In genomic region chr16:88112551-88113138, GRCm38 (mm10) we compare ENCODE assay signal across 10 mouse cellular contexts.
A peak's percentile ranks its signal among the peaks of the same experiment; 100 is the strongest.
DNase-seq lines count a peak whose midpoint lies in the region; ATAC-seq and TF ChIP-seq lines count a peak whose summit lies in the region.
"Had no signal": no experiment of that assay in that cellular context is flagged by ENCODE, and none has a peak within 500 bp of the region (broad histone marks: within the 10 kb centered on the region; RNA-seq: fewer than 3 reads in every experiment).

No protein-coding gene starts in this region.

- peak; percentile 75 for ATAC-seq in hindbrain, postnatal 0 days
- ATAC-seq in hindbrain, embryonic 12.5 days (ENCODE audit: low FRiP score): no peak

- H3K9me3 ChIP-seq in hindbrain, postnatal 0 days (ENCODE audit: low read length): no peaks in the 10 kb centered on the region
- no peaks in the 10 kb centered on the region for H3K9me3 ChIP-seq in hindbrain, embryonic 12.5 days (replicated peaks)
- H3K9me3 ChIP-seq: neural tube, embryonic 12.5 days had no signal

- no peaks in the 10 kb centered on the region for H3K27me3 ChIP-seq in hindbrain, postnatal 0 days (ENCODE audit: insufficient read depth, low read length)
- H3K27me3 ChIP-seq in hindbrain, embryonic 12.5 days: no peaks in the 10 kb centered on the region
- H3K27me3 ChIP-seq: neural tube, embryonic 12.5 days had no signal

- H3K9ac ChIP-seq in hindbrain, postnatal 0 days (replicated peaks; ENCODE audit: low read length): no peak overlapping the region
- no peak overlapping the region for H3K9ac ChIP-seq in hindbrain, embryonic 12.5 days
- H3K9ac ChIP-seq: neural tube, embryonic 12.5 days had no signal

- H3K27ac ChIP-seq in hindbrain, postnatal 0 days: peak overlapping the region; percentile 36; the same call in 1 of the 2 replicates
- H3K27ac ChIP-seq in hindbrain, embryonic 12.5 days: no peak overlapping the region
- H3K27ac ChIP-seq: neural tube, embryonic 12.5 days had no signal

- H3K36me3 ChIP-seq in hindbrain, postnatal 0 days (ENCODE audit: insufficient read depth, low read length): no peaks in the 10 kb centered on the region
- no peaks in the 10 kb centered on the region for H3K36me3 ChIP-seq in hindbrain, embryonic 12.5 days
- H3K36me3 ChIP-seq: G1E; neural tube, embryonic 12.5 days had no signal

- no peak overlapping the region for H3K4me3 ChIP-seq in hindbrain, postnatal 0 days (ENCODE audit: low read length)
- H3K4me3 ChIP-seq in hindbrain, embryonic 12.5 days: no peak overlapping the region
- H3K4me3 ChIP-seq: neural tube, embryonic 12.5 days had no signal

- 43% methylated on average over 8 of the region's 8 CpGs for WGBS in hindbrain, postnatal 0 days
- 78% methylated on average over 8 of the region's 8 CpGs for WGBS in hindbrain, embryonic 12.5 days

- peak; percentile 56 for DNase-seq in hindbrain, postnatal 0 days (ENCODE audit: low spot score)
- peak; percentile 10 for DNase-seq in testis, postnatal 14 days (ENCODE audit: low spot score)
- no peak for DNase-seq in testis, postnatal 10 days (ENCODE audit: low spot score)
- peak; percentile 18 for DNase-seq in kidney, postnatal 14 days
- DNase-seq in adipocyte (ENCODE audit: low spot score): no peak
- no peak for DNase-seq in urinary bladder, postnatal 4 days (ENCODE audit: low spot score in 2 of 2)
- DNase-seq: thymus, postnatal 4 days had no signal

- 0 out of 2 replicates have a peak overlapping the region, but pooled peaks have one; percentile 7 for H3K4me2 ChIP-seq in hindbrain, postnatal 0 days (ENCODE audit: low read depth, low read length)
- no peak overlapping the region for H3K4me2 ChIP-seq in hindbrain, embryonic 12.5 days (replicated peaks)
- H3K4me2 ChIP-seq: neural tube, embryonic 12.5 days had no signal

- no peak for TF ChIP-seq CTCF in hindbrain, postnatal 0 days (IDR thresholded peaks at IDR 0.05; ENCODE audit: low read depth)

- no peaks in the 10 kb centered on the region; the same call in 1 of the 2 replicates for H3K4me1 ChIP-seq in hindbrain, postnatal 0 days (ENCODE audit: insufficient read depth, low read length)
- H3K4me1 ChIP-seq in hindbrain, embryonic 12.5 days: no peaks in the 10 kb centered on the region
- H3K4me1 ChIP-seq: neural tube, embryonic 12.5 days had no signal

Comparison
In these comparisons a context has a peak if more than half of its experiments do, and no peak if none do; other contexts are left out.
1. DNase-seq: peak in hindbrain, postnatal 0 days (single experiment), testis, postnatal 14 days (single experiment) and kidney, postnatal 14 days (single experiment); none in testis, postnatal 10 days (single experiment), adipocyte (single experiment) and urinary bladder, postnatal 4 days (0 of 2).